Mouse (Mus musculus): ENCODE measurements around the gene Xylt1. TPM values are rescaled to one million over a fixed set of nuclear protein-coding genes. Genes with fewer than 3 reads are reported as not detected.

Gene Xylt1
- polyA plus RNA-seq, 1 experiment from 2014 or later = 3.8 TPM

- Histone ChIP-seq H3K9me3 (ENCODE audit: control insufficient read depth, low read length) (no peaks in the 10 kb centered on the region), H3K9ac (replicated peaks; ENCODE audit: low read depth, low read length) (no peak overlapping the region), H3K36me3 (ENCODE audit: control insufficient read depth, insufficient read depth, low read length) (no peaks in the 10 kb centered on the region), H3K4me1 (ENCODE audit: control insufficient read depth, insufficient read depth, low read length) (no peaks in the 10 kb centered on the region), H3K4me2 (ENCODE audit: low read depth, low read length) (no peak overlapping the region), H3K27me3 (ENCODE audit: control insufficient read depth, insufficient read depth, low read length) (no peaks in the 10 kb centered on the region), H3K27ac (ENCODE audit: low read depth, low read length) (no peak overlapping the region), H3K4me3 (ENCODE audit: low read depth, low read length) (no peak overlapping the region)
- 75% methylated on average over 12 of the region's 12 CpGs for WGBS
- ATAC-seq (ENCODE audit: low read depth) = no peak
Measured at GRCm38 (mm10) chr7:117595029-117595695, 214.4 kb downstream of the Xylt1 start.

- ATAC-seq (ENCODE audit: low read depth) = no peak
- H3K27ac ChIP-seq (ENCODE audit: low read depth, low read length) = no peak overlapping the region
- no peaks in the 10 kb centered on the region for H3K9me3 ChIP-seq (ENCODE audit: control insufficient read depth, low read length)
- H3K9ac ChIP-seq (replicated peaks; ENCODE audit: low read depth, low read length) = no peak overlapping the region
- WGBS = 33% methylated on average over 7 of the region's 7 CpGs
- H3K4me2 ChIP-seq (ENCODE audit: low read depth, low read length) = no peak overlapping the region
- no peaks in the 10 kb centered on the region for H3K27me3 ChIP-seq (ENCODE audit: control insufficient read depth, insufficient read depth, low read length)
- no peaks in the 10 kb centered on the region for H3K36me3 ChIP-seq (ENCODE audit: control insufficient read depth, insufficient read depth, low read length)
- H3K4me1 ChIP-seq (ENCODE audit: control insufficient read depth, insufficient read depth, low read length) = no peaks in the 10 kb centered on the region
- H3K4me3 ChIP-seq (ENCODE audit: low read depth, low read length) = no peak overlapping the region
Measured at GRCm38 (mm10) chr7:117600443-117600842, 219.7 kb downstream of the Xylt1 start.

GRCm38 (mm10) chr7:117610439-117610838, 229.7 kb downstream of the Xylt1 start:
- no peak for ATAC-seq (ENCODE audit: low read depth)
- 16% methylated on average over 6 of the region's 6 CpGs for WGBS
- Histone ChIP-seq H3K9me3 (ENCODE audit: control insufficient read depth, low read length) (no peaks in the 10 kb centered on the region), H3K27ac (ENCODE audit: low read depth, low read length) (no peak overlapping the region), H3K36me3 (ENCODE audit: control insufficient read depth, insufficient read depth, low read length) (no peaks in the 10 kb centered on the region), H3K4me1 (ENCODE audit: control insufficient read depth, insufficient read depth, low read length) (0 out of 2 replicates have a peak, but pooled peaks cover 4% of the 10 kb centered on the region), H3K4me3 (ENCODE audit: low read depth, low read length) (no peak overlapping the region), H3K27me3 (ENCODE audit: control insufficient read depth, insufficient read depth, low read length) (no peaks in the 10 kb centered on the region), H3K9ac (replicated peaks; ENCODE audit: low read depth, low read length) (no peak overlapping the region), H3K4me2 (ENCODE audit: low read depth, low read length) (no peak overlapping the region)

DNA sequence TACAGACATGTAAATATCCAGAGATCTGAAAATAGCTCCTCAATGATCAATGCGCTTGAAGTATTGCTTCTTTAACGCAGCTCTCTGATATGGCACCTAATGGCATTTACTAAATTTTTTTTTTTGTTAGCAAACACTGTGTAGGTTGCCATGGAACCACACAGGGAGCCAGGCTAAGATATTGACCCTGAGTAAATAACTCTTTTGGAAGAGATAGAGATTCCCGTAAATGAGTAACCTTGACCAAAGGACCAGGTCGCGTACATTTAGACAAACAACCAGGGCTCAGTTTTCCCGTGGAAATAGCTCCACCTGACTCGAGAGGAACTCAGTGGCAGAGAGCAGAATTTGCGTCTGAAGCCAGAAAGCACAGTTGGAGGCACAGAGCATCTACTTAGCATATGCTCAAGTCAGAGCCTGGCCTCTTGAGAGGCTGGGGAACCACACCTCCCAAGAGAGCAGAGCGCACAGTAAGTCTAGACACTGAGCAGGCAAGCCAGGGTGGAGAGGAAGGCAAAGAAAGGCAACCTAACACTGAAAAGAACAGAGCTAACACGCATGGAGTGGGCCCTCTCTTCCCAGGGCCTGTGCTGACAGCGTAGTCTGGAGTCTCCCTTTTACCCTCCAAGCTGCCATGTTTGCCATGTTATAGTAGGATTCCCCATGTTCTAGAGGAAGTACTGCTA, 232.2 kb downstream of the Xylt1 start:
- no peak for ATAC-seq (ENCODE audit: low read depth)
- no peak overlapping the region for H3K9ac ChIP-seq (replicated peaks; ENCODE audit: low read depth, low read length)
- H3K4me3 ChIP-seq (ENCODE audit: low read depth, low read length) = no peak overlapping the region
- no peak overlapping the region for H3K4me2 ChIP-seq (ENCODE audit: low read depth, low read length)
- H3K27ac ChIP-seq (ENCODE audit: low read depth, low read length) = no peak overlapping the region
- H3K27me3 ChIP-seq (ENCODE audit: control insufficient read depth, insufficient read depth, low read length) = no peaks in the 10 kb centered on the region
- 66% methylated on average over 11 of the region's 11 CpGs for WGBS
- H3K36me3 ChIP-seq (ENCODE audit: control insufficient read depth, insufficient read depth, low read length) = no peaks in the 10 kb centered on the region
- H3K9me3 ChIP-seq (ENCODE audit: control insufficient read depth, low read length) = no peaks in the 10 kb centered on the region
- H3K4me1 ChIP-seq (ENCODE audit: control insufficient read depth, insufficient read depth, low read length) = 0 out of 2 replicates have a peak, but pooled peaks cover 4% of the 10 kb centered on the region

DNA sequence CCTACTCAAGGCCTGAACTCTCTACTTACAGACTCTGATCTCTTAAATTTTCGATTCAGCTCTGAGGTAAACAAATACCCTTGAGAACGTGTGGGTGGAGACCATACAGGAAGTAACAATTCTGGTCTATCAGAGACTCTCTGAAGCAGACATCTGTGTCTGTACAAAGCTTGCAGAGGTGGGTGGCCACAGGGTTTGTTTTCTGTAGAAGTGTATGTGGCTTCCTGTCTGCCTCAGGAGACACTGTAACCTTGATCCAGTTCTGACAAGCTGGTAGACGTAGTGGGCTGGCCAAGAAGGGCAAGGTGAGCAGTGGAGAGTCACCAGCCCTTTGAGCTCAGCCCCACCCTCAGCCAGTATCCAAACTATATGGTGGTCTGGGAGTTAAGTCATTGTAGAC, 233.0 kb downstream of the Xylt1 start:
- 74% methylated on average over 3 of the region's 3 CpGs for WGBS

DNA sequence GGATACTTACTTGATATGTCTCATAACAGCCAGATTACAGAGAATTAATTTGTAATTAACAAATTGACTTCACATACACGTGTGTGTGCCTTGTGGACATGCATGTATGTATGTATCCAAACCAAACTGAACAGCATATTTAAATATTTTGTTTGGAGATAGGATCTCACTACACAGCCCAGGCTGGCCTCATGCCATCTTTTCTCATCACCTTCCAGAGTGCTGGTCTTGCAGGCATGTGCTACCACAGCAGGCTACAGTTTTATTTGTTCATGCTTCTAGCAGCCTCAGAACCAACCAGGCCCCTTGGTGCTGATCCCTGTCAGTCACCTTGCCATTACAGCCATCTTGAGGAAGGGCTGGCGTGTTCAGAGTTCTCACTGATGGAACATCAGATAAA, 233.6 kb downstream of the Xylt1 start:
- Histone ChIP-seq H3K4me2 (ENCODE audit: low read depth, low read length) (no peak overlapping the region), H3K36me3 (ENCODE audit: control insufficient read depth, insufficient read depth, low read length) (no peaks in the 10 kb centered on the region), H3K9me3 (ENCODE audit: control insufficient read depth, low read length) (no peaks in the 10 kb centered on the region), H3K27me3 (ENCODE audit: control insufficient read depth, insufficient read depth, low read length) (no peaks in the 10 kb centered on the region), H3K4me1 (ENCODE audit: control insufficient read depth, insufficient read depth, low read length) (0 out of 2 replicates have a peak, but pooled peaks cover 4% of the 10 kb centered on the region), H3K9ac (replicated peaks; ENCODE audit: low read depth, low read length) (no peak overlapping the region), H3K27ac (ENCODE audit: low read depth, low read length) (no peak overlapping the region), H3K4me3 (ENCODE audit: low read depth, low read length) (no peak overlapping the region)
- 77% methylated on average over 2 of the region's 2 CpGs for WGBS
- ATAC-seq (ENCODE audit: low read depth) = no peak

More for the DNA sequence above, 233.0 kb downstream of the Xylt1 start:
- Histone ChIP-seq H3K27ac (ENCODE audit: low read depth, low read length) (no peak overlapping the region), H3K9ac (replicated peaks; ENCODE audit: low read depth, low read length) (no peak overlapping the region), H3K36me3 (ENCODE audit: control insufficient read depth, insufficient read depth, low read length) (no peaks in the 10 kb centered on the region), H3K4me2 (ENCODE audit: low read depth, low read length) (no peak overlapping the region), H3K27me3 (ENCODE audit: control insufficient read depth, insufficient read depth, low read length) (no peaks in the 10 kb centered on the region), H3K4me3 (ENCODE audit: low read depth, low read length) (no peak overlapping the region), H3K9me3 (ENCODE audit: control insufficient read depth, low read length) (no peaks in the 10 kb centered on the region), H3K4me1 (ENCODE audit: control insufficient read depth, insufficient read depth, low read length) (0 out of 2 replicates have a peak, but pooled peaks cover 4% of the 10 kb centered on the region)
- no peak for ATAC-seq (ENCODE audit: low read depth)

- whole genome bisulfite sequencing = 71% methylated on average over 5 of the region's 5 CpGs
Measured at GRCm38 (mm10) chr7:117614851-117615250, 234.1 kb downstream of the Xylt1 start.

GRCm38 (mm10) chr7:117616277-117616676, 235.5 kb downstream of the Xylt1 start:
- Histone ChIP-seq H3K4me1 (ENCODE audit: control insufficient read depth, insufficient read depth, low read length) (no peaks in the 10 kb centered on the region), H3K9me3 (ENCODE audit: control insufficient read depth, low read length) (no peaks in the 10 kb centered on the region), H3K27ac (ENCODE audit: low read depth, low read length) (no peak overlapping the region), H3K4me3 (ENCODE audit: low read depth, low read length) (no peak overlapping the region), H3K36me3 (ENCODE audit: control insufficient read depth, insufficient read depth, low read length) (no peaks in the 10 kb centered on the region), H3K4me2 (ENCODE audit: low read depth, low read length) (no peak overlapping the region), H3K27me3 (ENCODE audit: control insufficient read depth, insufficient read depth, low read length) (no peaks in the 10 kb centered on the region), H3K9ac (replicated peaks; ENCODE audit: low read depth, low read length) (no peak overlapping the region)
- no peak for ATAC-seq (ENCODE audit: low read depth)
- 69% methylated on average over 5 of the region's 5 CpGs for WGBS

More at GRCm38 (mm10) chr7:117614851-117615250, 234.1 kb downstream of the Xylt1 start:
- no peak for ATAC-seq (ENCODE audit: low read depth)
- Histone ChIP-seq H3K27ac (ENCODE audit: low read depth, low read length) (no peak overlapping the region), H3K4me1 (ENCODE audit: control insufficient read depth, insufficient read depth, low read length) (0 out of 2 replicates have a peak, but pooled peaks cover 4% of the 10 kb centered on the region), H3K27me3 (ENCODE audit: control insufficient read depth, insufficient read depth, low read length) (no peaks in the 10 kb centered on the region), H3K9me3 (ENCODE audit: control insufficient read depth, low read length) (no peaks in the 10 kb centered on the region), H3K4me3 (ENCODE audit: low read depth, low read length) (no peak overlapping the region), H3K4me2 (ENCODE audit: low read depth, low read length) (no peak overlapping the region), H3K9ac (replicated peaks; ENCODE audit: low read depth, low read length) (no peak overlapping the region), H3K36me3 (ENCODE audit: control insufficient read depth, insufficient read depth, low read length) (no peaks in the 10 kb centered on the region)

DNA sequence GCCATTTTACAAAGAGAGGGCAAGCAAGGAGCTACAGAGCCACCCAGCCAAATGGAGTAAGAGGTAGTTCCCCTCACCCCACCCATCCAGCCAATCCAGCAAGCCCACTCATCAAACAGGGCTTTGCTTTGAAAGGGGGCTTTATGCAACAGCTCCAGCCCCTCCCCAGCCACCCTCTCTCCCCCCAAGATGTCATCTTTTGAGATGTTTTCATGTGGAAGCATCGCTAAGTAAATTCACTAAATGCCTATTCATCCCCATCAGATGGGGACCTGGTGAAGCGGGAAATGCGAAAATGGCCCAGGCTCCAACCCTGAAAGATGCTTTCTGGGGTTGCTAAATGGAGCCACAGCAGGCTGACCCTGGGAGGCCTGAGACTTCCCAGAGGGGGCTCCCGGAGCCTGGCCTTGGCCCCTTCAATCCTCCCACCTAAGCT, 238.0 kb downstream of the Xylt1 start:
- H3K27ac ChIP-seq (ENCODE audit: low read depth, low read length) = no peak overlapping the region
- H3K36me3 ChIP-seq (ENCODE audit: control insufficient read depth, insufficient read depth, low read length) = no peaks in the 10 kb centered on the region
- ATAC-seq (ENCODE audit: low read depth) = no peak
- H3K4me2 ChIP-seq (ENCODE audit: low read depth, low read length) = no peak overlapping the region
- H3K4me1 ChIP-seq (ENCODE audit: control insufficient read depth, insufficient read depth, low read length) = no peaks in the 10 kb centered on the region
- H3K9ac ChIP-seq (replicated peaks; ENCODE audit: low read depth, low read length) = no peak overlapping the region
- no peaks in the 10 kb centered on the region for H3K9me3 ChIP-seq (ENCODE audit: control insufficient read depth, low read length)
- H3K4me3 ChIP-seq (ENCODE audit: low read depth, low read length) = no peak overlapping the region
- WGBS = 25% methylated on average over 4 of the region's 4 CpGs
- H3K27me3 ChIP-seq (ENCODE audit: control insufficient read depth, insufficient read depth, low read length) = no peaks in the 10 kb centered on the region

Measured in neural tube, embryonic 14.5 days (tissue).